Mouse (Mus musculus): ENCODE data around the gene Tktl1. TPM values are rescaled to one million over a fixed set of nuclear protein-coding genes. Genes with fewer than 3 reads are reported as not detected.

Tktl1 gene
- total and polyA plus RNA-seq, 3 experiments, result 0.38 TPM; not detected in 2

DNA sequence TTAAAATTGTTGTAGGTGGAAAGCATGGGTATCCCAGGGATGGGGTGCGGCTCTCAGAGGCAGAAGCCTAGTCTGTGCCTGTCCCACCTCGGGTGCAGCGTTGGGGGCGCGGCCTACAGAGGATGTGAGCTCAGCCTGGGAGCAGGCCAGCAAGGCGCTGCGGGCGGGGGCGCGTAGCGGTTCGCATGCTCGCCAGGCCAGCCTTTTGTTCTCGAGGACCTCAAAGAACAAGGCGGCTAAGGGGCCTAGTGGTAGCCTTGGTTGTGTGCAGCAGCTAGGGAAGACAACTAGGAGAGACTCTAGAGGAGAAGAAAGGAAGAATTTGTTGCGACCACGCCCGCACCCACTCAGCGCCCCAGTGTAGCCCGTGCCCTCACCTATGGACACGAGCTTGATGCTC lies 68.6 kb downstream of the Tktl1 start:
- Histone ChIP-seq H3K36me3 (replicated peaks) (peaks cover 25% of the 10 kb centered on the region), H3K9me3 (replicated peaks) (no peaks in the 10 kb centered on the region), H3K4me1 (ENCODE audit: insufficient read depth, low read depth, low read length) (peaks cover 59% of the 10 kb centered on the region), H3K4me3 (ENCODE audit: low read depth, low read length) (peak overlapping the region; percentile 77), H3K27me3 (ENCODE audit: insufficient read depth, low read length) (no peaks in the 10 kb centered on the region)
- no peak for ATAC-seq (ENCODE audit: extremely low read depth, insufficient number of reproducible peaks, low FRiP score, poor library complexity, severe bottlenecking)
- peak; percentile 37 for DNase-seq (ENCODE audit: low spot score)
- TF ChIP-seq TAL1 (conservative IDR thresholded peaks at IDR 0.05; ENCODE audit: low read depth, low read length) (no peak), CTCF (IDR thresholded peaks at IDR 0.05; ENCODE audit: low read depth, low read length) (no peak), POLR2AphosphoS5 (IDR thresholded peaks at IDR 0.05; ENCODE audit: insufficient replicate concordance, low read depth, low read length) (no peak), GATA1 (IDR thresholded peaks at IDR 0.05; ENCODE audit: borderline replicate concordance, low read length) (no peak), GATA2 (IDR thresholded peaks at IDR 0.05; ENCODE audit: borderline replicate concordance, low read depth, low read length) (no peak)

GRCm38 (mm10) chrX:74246213-74246681 lies 69.2 kb downstream of the Tktl1 start:
- peak; percentile 65 for ATAC-seq (ENCODE audit: extremely low read depth, insufficient number of reproducible peaks, low FRiP score, poor library complexity, severe bottlenecking)
- Histone ChIP-seq H3K27me3 (ENCODE audit: insufficient read depth, low read length) (no peaks in the 10 kb centered on the region), H3K4me1 (ENCODE audit: insufficient read depth, low read depth, low read length) (peaks cover 53% of the 10 kb centered on the region), H3K36me3 (replicated peaks) (peaks cover 19% of the 10 kb centered on the region), H3K4me3 (ENCODE audit: low read depth, low read length) (peak overlapping the region; percentile 77), H3K9me3 (replicated peaks) (no peaks in the 10 kb centered on the region)
- TF ChIP-seq POLR2AphosphoS5 (IDR thresholded peaks at IDR 0.05; ENCODE audit: insufficient replicate concordance, low read depth, low read length), result peak; percentile 59; the same call in 1 of the 2 replicates
- TF ChIP-seq TAL1 (conservative IDR thresholded peaks at IDR 0.05; ENCODE audit: low read depth, low read length), result no peak
- peak; percentile 41 for DNase-seq (ENCODE audit: low spot score)

DNA sequence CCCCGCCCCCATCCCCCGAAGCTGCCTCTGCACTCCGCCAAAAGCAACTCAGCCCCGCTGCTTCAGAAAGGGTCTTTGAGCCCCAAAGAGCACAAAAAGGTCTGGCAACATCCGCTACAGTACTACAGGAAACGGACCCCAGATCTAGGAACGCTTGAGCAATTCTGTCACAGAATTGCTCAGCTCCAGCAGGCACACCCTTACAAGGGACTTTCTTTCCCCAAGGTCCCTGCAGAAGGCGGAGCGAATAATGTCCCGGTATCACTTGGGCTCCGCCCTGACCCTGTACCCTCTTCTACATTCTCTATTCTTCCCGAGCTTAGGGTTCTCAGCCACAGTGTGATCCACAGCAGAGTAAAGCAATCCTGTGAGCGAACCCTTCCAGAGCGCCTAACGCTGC lies 69.6 kb downstream of the Tktl1 start:
- TF ChIP-seq GATA1 (IDR thresholded peaks at IDR 0.05; ENCODE audit: borderline replicate concordance, low read length) (no peak), CTCF (IDR thresholded peaks at IDR 0.05; ENCODE audit: low read depth, low read length) (no peak), TAL1 (conservative IDR thresholded peaks at IDR 0.05; ENCODE audit: low read depth, low read length) (no peak), GATA2 (IDR thresholded peaks at IDR 0.05; ENCODE audit: borderline replicate concordance, low read depth, low read length) (no peak), POLR2AphosphoS5 (IDR thresholded peaks at IDR 0.05; ENCODE audit: insufficient replicate concordance, low read depth, low read length) (no peak)
- DNase-seq (ENCODE audit: low spot score) (no peak), ATAC-seq (ENCODE audit: extremely low read depth, insufficient number of reproducible peaks, low FRiP score, poor library complexity, severe bottlenecking) (no peak)
- Histone ChIP-seq H3K9me3 (replicated peaks) (no peaks in the 10 kb centered on the region), H3K27me3 (ENCODE audit: insufficient read depth, low read length) (no peaks in the 10 kb centered on the region), H3K36me3 (replicated peaks) (peaks cover 15% of the 10 kb centered on the region), H3K4me3 (ENCODE audit: low read depth, low read length) (peak overlapping the region; percentile 77), H3K4me1 (ENCODE audit: insufficient read depth, low read depth, low read length) (peaks cover 49% of the 10 kb centered on the region)

- Histone ChIP-seq H3K27me3 (ENCODE audit: insufficient read depth, low read length) (no peaks in the 10 kb centered on the region), H3K9me3 (replicated peaks) (no peaks in the 10 kb centered on the region), H3K4me1 (ENCODE audit: insufficient read depth, low read depth, low read length) (peaks cover 30% of the 10 kb centered on the region), H3K36me3 (replicated peaks) (no peaks in the 10 kb centered on the region), H3K4me3 (ENCODE audit: low read depth, low read length) (no peak overlapping the region; the same call in 1 of the 2 replicates)
- no peak; the same call in 1 of the 2 replicates for TF ChIP-seq CTCF (IDR thresholded peaks at IDR 0.05; ENCODE audit: low read depth, low read length)
- TF ChIP-seq GATA2 (IDR thresholded peaks at IDR 0.05; ENCODE audit: borderline replicate concordance, low read depth, low read length), result no peak
- no peak for TF ChIP-seq GATA1 (IDR thresholded peaks at IDR 0.05; ENCODE audit: borderline replicate concordance, low read length)
- no peak for TF ChIP-seq POLR2AphosphoS5 (IDR thresholded peaks at IDR 0.05; ENCODE audit: insufficient replicate concordance, low read depth, low read length)
- TF ChIP-seq TAL1 (conservative IDR thresholded peaks at IDR 0.05; ENCODE audit: low read depth, low read length), result no peak
- DNase-seq (ENCODE audit: low spot score) (no peak), ATAC-seq (ENCODE audit: extremely low read depth, insufficient number of reproducible peaks, low FRiP score, poor library complexity, severe bottlenecking) (no peak)
Measured at GRCm38 (mm10) chrX:74248651-74249050, 71.6 kb downstream of the Tktl1 start.

DNA sequence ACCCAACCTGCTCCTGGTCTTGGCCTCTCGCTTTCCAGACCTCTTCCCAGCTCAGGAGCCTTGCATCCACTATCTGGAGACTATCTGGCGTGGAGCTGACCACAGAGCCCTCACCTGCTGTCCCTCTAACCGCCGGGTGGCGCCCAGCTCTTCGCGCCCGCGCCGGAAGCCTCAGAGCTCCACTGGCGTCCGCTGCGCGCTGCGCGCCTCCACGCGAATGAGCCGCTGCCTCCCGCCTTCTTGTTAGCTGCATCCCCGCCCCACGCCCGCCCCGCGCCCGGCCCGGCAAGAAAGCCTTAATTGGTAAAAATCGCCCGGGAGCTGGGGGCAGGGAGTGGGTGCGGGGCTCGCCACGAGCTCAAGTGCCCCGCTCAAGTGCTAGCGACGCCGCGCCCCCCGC lies 72.6 kb downstream of the Tktl1 start, which contains the start of gene Flna:
Gene Flna (minus strand): TSS at position 206 of the 400 bp plus-strand sequence.
- no peak for ATAC-seq (ENCODE audit: extremely low read depth, insufficient number of reproducible peaks, low FRiP score, poor library complexity, severe bottlenecking)
- DNase-seq (ENCODE audit: low spot score), result no peak
- TF ChIP-seq TAL1 (conservative IDR thresholded peaks at IDR 0.05; ENCODE audit: low read depth, low read length) (no peak), CTCF (IDR thresholded peaks at IDR 0.05; ENCODE audit: low read depth, low read length) (no peak), POLR2AphosphoS5 (IDR thresholded peaks at IDR 0.05; ENCODE audit: insufficient replicate concordance, low read depth, low read length) (no peak), GATA1 (IDR thresholded peaks at IDR 0.05; ENCODE audit: borderline replicate concordance, low read length) (no peak), GATA2 (IDR thresholded peaks at IDR 0.05; ENCODE audit: borderline replicate concordance, low read depth, low read length) (no peak)

DNA sequence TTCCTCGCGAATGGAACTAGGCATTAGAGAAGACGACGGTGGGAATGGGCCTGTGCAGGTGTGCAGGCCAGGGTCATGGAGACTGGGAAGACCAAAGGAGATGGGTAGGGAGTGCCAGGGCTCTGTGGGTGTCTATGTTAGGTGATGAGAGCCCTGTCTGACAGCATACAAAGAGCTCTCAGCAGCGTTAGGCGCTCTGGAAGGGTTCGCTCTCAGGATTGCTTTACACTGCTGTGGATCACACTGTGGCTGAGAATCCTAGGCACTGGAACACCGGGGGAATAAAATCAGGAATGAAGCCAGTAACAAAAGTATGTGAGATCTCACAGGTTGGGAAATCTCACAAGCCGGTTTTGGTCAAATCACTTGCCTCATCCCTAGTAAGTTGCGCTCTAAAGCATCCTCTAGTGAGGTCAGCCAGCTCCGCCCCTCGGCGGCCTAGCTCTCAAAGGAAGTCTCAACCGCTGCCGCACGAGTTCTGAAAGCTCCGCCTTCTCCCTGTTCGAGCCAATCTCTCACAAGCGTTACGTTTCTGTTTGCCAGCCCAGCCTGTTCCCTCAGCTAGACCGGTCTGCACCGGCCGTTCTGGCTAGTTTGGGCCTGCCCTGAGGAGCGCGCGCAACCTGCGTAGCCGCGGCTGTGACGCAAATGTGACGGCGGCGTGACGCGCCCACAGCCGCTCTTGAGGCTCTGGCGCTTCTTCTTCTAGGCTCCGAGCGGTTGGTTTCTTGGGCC lies 77.3 kb downstream of the Tktl1 start, which contains the start of gene Emd:
Gene Emd (plus strand): TSS at position 535 of the 735 bp plus-strand sequence.
- peak; percentile 68 for DNase-seq (ENCODE audit: low spot score)
- no peaks in the 10 kb centered on the region for H3K27me3 ChIP-seq (ENCODE audit: insufficient read depth, low read length)
- peaks cover 31% of the 10 kb centered on the region for H3K36me3 ChIP-seq (replicated peaks)
- peak; percentile 86 for ATAC-seq (ENCODE audit: extremely low read depth, insufficient number of reproducible peaks, low FRiP score, poor library complexity, severe bottlenecking)
- TF ChIP-seq GATA2 (IDR thresholded peaks at IDR 0.05; ENCODE audit: borderline replicate concordance, low read depth, low read length) (no peak), GATA1 (IDR thresholded peaks at IDR 0.05; ENCODE audit: borderline replicate concordance, low read length) (no peak), POLR2AphosphoS5 (IDR thresholded peaks at IDR 0.05; ENCODE audit: insufficient replicate concordance, low read depth, low read length) (no peak), CTCF (IDR thresholded peaks at IDR 0.05; ENCODE audit: low read depth, low read length) (no peak), TAL1 (conservative IDR thresholded peaks at IDR 0.05; ENCODE audit: low read depth, low read length) (no peak)
- H3K4me1 ChIP-seq (ENCODE audit: insufficient read depth, low read depth, low read length), result peaks cover 26% of the 10 kb centered on the region
- peak within 1 kb of the TSS; percentile 80 for H3K4me3 ChIP-seq (ENCODE audit: low read depth, low read length)
- H3K9me3 ChIP-seq (replicated peaks), result no peaks in the 10 kb centered on the region

More for the DNA sequence above, 72.6 kb downstream of the Tktl1 start, which contains the start of gene Flna:
- Histone ChIP-seq H3K27me3 (ENCODE audit: insufficient read depth, low read length) (no peaks in the 10 kb centered on the region), H3K4me1 (ENCODE audit: insufficient read depth, low read depth, low read length) (peaks cover 28% of the 10 kb centered on the region), H3K9me3 (replicated peaks) (no peaks in the 10 kb centered on the region), H3K36me3 (replicated peaks) (no peaks in the 10 kb centered on the region), H3K4me3 (ENCODE audit: low read depth, low read length) (peak within 1 kb of the TSS; percentile 69)

All from G1E (cell line).